Mouse (Mus musculus) CD8-positive naive resting alpha-beta T cell, adult 2 months (primary cell): Measurements from ENCODE around the gene Gyg.

Source experiments
- DNase-seq, 2 experiments: peaks; one replicate each; pipeline ENCODE4 v3.0.0; 2022; ENCODE audit warnings: low read depth in 2 of 2, low spot score in 2 of 2

Gyg gene

DNA sequence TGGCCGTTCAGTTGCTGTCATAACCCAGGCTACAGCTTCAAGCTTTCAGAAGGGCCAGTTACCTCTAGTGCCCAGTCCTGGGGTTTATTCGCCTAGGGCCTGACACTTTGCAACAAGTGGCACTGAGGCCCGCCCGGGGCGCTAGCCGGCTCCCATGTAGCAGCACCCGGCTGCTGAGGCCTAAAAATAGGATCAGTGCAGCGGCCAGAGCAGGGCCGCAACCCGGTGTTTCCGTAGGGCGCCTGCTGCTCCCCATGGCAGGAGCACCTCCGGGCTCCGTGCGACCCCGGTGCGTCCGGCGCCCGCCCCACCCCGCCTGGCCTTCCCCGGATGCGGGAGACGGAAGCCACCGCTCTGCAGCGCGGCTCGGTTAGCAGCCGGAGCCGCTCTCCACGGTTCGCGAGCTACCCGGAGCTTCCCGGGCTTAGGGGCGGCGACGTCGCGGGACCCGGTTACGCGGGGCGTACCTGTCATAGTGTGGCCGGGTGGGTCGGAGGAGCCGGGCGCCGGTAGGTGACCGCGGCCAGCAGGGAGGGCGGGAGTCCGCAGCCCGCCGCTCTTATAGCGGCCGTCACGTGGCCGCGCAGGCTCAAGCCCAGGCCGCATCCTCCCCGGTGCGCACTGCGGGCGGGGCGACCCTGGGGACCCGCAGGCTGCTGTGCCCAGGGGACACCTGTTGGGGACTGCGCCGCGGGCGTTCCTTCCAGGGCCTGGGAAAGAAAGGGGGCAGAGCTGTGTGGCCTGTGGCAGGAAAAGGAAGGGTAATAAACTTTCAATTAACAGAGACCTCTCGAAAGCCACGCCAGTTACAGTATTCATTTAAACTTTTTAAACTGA, at the start of gene Gyg:
Gene Gyg, minus strand, starts transcription at position 787 of the 837 bp plus-strand sequence.
- peak; percentile 48 to 54 for DNase-seq

DNA sequence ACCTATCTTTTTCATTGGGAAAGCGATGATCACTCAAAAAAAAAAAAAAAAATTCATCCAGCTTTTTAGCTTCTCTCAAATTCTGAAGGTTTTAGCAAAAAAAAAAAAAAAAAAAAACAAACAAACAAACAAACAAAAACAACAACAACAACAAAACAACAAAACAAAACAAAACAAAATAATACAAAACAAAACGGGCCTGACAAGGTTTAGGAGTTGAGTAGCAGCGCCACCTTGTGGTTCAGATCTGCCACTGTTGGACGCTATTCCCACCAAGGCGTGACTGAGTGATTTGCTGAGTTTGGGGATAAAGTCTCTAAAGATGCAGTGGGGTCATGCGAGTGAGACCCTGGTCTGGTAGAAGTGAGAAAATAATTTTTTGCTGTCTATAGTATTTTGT, 43.8 kb upstream of the Gyg start:
- peak; percentile 50 to 62 for DNase-seq

DNA sequence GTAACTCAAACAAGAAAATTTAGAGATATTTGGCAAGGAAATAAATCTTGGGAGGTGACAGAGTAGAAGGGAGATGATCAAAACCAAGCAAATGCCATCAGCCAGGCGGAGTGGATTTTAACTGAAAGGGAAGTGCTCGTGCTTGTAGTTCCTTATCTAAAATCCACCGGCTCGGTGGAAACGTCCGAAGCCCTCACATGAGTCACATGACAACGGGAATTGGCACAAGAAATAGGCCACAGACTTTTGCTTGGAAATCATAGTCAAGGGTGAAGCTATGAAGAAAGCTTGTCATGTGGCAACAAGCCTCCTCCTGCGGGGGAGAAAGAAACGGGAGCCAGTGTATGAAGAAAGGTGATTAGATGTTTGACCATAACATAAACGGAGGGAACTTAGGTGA, 42.8 kb upstream of the Gyg start:
- no peak for DNase-seq

DNA sequence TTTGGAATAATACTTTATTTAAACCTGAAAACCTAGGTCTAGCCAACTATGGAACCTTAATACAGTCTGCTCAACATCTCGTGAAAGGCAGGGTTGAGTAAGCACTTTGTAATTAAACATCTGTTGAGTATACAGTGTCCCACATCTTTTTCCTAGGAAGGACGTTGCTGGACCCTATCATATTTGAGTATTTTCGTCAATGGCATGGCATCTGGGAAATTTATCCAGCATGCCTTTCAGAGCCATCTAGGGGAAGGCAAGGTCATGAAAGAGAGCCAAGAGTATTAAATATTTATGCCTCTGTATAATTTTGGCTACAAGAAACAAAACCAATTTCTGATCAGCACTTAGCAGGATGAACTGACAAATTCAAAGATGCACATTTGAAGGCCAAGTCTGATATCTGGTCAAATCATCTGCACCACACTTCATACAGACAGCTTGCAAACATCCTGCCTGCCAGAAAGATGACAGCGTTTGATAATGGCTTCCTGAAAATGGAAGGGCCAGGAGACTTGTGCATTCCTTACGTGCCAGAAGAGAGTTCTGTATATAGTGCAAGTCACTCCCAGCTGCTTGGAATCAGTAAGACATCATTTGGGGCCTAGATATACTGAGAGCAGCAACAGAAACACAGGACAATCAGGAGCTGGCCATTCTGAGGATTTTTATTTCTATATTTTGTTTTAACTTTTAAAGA, 34.0 kb upstream of the Gyg start:
- DNase-seq = no peak

DNA sequence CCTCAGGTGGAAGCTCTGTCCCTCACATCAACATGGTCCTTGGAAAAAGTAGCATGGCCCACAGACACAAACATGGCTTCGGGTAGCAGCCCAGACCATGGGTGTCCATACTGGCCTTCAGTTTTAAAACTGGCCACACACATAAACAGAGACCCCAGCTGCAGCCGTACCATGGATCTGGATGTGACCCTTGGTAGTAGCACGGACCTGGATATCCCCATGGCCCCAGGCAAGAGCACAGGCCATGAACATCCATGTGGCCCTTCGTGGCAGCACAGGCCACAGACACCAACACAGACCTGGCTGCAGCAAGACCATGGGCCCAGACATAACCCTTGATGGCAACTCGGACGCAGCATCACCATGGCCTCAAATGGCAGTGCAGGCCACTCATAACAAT, 17.3 kb upstream of the Gyg start:
- no peak for DNase-seq

DNA sequence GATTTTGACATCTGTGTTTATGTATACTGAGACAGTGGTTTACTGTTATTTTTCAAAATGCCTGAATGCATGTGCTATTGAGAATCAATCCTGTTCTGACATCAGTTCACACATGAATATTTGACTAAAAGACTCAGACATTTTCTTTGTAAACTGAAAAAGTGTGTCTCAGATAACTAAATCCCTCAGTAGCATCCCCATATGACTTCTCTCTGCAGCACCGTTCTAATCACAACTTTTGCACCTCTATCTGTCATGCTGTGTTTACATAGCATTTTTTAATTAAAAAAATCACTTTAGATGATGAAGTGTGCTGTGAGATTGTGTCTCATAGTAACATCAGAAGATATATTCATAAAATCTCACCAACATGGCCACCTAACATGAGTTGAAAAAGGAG, 12.4 kb upstream of the Gyg start:
- DNase-seq = no peak

DNA sequence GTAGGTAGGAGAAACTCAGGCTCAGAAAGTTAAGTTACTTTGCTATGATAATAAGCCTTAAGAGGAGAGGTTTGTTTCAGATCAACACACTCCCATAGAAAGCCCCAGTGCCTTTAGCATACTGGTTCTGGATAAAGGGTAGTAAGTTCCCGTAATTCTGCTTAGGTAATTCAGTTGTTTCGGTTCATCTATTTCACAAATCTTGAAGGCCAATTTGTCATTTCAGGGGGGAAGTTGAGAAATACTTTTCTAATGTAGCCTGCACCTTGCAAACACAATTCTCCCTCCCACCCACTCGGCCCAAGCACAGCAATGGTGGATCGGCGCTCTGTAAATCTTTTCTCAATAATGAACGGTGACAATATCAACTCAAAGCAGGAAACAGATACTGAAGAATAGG, 359 bp upstream of the Gyg start:
- no peak for DNase-seq

DNA sequence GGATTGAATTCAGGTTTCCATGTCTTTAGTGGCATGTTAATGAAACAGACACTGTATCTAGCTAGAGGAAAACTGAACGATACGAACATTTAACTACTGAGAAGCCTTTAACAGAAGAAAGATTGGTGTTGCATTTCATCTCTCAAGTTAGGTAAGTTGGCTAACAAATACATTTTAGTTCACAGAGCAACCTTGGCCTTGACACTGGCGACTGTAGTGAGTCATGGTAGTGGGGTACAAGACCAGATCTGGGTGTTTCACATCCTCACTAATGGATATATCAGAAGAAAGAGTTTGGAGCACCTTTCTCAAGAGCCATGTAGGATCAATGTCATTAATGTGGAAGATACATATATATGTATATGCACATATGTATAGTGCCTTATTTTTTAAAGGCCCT, 3.5 kb downstream of the Gyg start:
- no peak for DNase-seq

DNA sequence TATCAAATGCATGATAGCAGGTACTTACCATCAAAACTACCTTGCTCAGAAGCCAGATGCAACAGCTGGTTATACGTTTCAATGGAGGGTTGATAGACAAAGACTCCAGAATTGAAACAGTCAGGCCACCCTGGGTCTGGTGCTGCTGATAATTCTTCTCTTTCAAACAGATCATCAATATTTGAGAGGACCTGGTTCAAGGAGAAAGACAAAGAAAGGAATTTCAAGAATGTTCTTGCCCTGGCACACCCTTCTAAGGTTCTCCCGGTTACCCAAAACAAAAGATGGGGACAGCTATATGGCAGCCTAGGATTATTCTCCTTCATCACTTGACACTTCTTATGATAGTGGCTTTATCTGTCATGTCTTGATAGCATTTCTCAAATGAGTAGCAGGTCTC, 4.6 kb downstream of the Gyg start:
- DNase-seq = no peak

DNA sequence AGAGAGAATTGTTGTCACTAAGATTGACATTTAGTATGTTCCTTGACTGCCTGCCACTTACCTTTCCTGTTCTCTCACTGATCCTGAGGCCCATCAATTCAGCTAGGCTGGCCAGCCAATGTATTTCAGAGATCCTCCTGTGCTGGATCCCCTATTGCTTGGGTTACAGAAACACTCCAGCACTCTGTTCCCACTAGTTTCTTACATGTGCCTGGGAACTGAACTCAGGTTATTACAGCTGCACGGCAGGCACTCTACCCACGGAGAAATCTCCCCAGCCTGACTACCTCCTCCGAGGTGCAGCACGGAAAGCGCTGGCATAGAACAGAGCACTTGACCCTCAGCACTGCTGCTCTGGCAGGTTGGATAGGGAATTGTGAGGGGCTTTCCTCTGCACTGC, 7.5 kb downstream of the Gyg start:
- DNase-seq = no peak

DNA sequence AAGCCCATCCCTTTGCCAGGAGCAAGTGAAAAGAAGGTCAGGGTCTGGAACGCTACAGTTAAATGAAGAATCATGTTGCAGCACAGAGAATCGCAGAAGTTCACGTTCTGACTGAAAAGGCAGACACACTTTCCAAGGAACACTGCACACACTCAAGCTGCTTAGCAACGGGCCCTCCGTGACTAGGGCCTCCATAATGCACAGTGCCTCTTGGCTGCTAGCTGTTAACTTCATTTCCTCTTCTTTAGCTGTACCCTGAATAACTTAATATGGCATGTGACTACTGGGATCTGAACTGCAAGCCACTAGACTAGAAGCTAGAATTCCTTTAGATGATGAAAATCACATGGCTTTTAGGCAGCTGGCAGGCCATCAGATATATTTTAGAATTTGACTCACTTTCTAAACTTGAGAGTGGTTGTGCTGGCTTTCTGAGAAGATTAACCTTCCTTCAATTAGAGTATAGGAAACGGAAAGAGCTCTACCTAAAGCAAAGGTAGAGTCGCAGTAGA, 8.2 kb downstream of the Gyg start:
- DNase-seq = no peak

DNA sequence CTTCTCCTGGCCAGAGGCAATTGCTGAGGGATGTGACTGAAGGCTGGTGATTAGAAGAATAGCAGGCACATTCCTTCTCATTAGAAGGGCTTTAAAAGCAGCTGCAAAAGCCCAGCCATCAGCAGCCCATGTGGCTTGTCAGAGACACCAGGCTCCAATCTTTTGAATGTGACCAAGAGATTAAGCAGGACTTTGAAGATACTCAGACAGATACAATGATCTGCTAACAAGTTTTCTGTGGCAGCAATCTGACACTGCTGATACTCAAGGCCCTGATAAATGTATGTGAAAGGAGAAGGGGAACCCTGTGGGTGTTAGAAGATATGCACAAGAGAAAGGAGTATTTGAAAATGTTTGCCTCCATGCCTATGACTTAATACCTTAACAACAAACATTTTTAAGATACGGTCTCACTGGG, 9.4 kb downstream of the Gyg start:
- DNase-seq = no peak

DNA sequence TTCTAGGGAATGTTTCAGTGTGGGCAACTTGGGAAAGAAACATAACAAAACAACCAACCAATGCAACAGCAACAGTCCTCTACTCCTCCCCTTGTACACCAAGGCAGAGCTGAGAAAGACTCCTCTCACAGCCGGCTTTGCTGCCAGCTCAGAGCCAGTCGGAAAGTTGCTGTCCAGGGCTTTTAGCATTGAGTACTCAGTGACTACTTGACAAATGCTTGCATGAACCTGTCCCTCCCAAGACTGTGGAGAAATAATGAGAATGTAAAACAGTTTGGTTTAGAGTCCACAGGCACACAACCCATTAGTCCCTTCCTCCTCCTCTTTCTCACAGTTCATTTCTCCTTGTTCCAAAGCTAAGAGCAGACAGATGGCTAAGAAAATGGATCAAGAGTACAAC, 10.7 kb downstream of the Gyg start:
- DNase-seq = no peak

DNA sequence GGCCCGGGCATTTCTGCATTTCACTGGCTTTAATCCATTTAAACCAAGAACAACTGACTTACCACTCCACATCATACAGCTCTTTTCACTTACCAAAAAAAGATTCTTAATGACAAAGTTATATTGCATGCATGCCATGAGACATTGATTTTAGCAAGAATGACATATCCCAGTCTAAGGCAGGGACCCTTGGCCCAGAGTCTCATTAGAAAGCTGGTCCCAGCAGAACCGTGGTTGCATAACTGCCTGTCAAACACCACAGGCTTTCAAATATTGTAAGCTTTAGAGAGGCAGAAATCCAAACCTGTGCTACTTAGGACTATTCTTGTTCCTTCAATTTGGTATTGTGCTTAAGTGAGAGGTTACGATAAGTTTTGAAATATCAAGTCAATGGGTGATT, 11.4 kb downstream of the Gyg start:
- no peak for DNase-seq

DNA sequence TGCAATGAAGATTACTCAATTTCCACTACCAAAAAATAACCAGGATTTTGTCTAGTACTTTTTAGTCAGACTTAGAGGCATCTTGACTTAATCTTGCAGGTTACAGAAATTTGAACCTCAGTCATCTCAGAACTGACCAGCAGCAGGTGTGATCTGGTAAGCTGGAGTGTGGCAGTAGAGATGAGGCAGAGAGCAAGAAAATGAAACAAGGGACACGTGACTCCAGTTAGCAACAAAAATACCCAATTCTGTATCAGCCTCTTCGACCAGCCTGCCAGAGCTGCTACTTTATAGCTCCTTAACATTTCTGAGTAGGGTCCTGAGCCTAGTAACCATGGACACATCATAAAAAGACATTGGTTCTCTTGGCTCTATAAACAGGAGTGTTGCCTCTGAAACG, 12.5 kb downstream of the Gyg start:
- no peak for DNase-seq

DNA sequence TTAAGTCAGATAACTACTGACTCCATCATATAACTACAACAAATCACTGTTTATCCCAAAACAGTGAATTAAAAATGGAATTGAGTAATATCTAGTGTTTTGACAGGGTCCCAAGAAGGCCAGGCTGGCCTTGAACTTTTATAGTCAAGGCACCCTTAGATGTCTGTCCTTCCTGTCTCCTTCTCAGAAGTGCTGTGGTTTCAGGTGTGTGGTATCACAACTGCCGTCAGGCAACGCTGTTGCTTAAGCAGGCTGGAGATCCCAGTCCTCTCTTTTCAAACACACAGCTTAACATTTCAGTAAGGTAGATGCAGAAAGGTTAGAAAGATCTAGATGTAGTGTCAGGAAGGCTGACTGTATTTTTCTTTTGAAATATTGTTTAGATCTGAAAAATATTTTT, 13.0 kb downstream of the Gyg start:
- peak; percentile 11 to 35 for DNase-seq

DNA sequence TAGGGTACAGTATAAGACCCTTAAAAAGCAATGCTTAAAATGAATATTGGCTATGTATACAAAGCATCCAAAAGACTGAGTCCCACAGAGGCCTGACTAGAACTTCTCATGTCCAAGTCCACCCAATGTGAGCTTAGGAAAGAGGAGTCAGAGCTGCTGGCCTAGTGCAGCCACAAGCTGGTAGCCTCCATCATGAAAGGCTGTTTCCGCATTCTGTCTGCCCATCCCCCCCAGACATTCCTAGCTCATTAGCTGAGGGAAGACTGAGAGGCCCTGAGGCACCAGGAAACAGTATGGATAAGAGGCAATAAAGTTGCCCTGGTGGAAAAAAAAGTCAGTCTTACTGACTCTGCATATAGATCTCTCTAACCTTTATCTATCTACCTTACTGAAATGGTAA, 13.4 kb downstream of the Gyg start:
- no peak for DNase-seq

DNA sequence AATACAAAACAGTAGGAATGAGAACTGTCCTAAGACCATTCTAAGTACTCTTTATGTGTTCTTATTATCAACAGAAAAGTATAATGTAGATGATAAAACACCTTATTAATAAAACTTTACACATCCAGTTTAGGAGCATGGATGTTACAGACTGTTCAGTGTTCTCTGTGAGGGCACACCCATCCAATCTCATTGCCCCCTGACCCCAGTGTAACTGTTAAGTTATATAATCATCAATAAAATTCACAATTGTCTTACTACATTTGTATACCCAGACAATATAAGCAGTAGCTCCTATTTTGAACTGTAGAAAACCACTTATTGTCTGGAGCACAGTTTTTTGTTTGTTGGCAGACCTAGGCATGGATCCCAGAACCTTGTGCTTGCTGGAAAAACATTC, 13.9 kb downstream of the Gyg start:
- DNase-seq = no peak

DNA sequence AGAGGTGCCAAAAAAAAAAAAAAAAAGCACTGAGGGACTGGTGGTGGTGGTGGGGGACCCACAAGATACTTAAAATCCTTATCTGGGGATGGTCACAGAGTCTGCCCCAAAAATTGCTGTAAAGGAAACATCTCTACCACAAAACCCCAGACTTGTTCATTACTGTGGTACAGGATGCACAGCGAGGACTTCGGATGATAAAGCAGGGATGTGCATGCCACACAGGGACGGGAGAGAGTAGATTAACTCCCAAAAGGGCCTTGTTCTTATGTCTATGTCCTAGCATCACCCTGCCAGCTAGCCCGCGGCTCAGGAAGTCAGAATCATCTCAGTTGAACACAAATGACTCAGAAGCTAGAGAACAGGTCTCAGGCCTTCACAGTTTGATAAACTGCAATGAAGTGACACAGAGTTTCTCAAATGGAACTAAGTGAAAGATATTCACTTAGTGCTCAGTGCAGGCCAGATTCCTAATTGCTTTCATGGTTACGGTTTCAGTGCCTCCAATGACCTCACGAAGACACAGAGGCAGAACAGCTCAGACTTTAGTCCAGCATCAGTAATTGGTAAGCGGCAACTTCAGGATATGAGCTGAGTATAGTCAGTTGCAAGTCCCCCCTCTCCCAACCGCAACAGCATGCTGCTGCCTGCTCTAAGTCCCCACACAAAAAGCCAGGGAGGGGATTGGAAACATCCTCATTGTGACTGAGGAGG, 18.1 kb downstream of the Gyg start:
- DNase-seq = no peak

DNA sequence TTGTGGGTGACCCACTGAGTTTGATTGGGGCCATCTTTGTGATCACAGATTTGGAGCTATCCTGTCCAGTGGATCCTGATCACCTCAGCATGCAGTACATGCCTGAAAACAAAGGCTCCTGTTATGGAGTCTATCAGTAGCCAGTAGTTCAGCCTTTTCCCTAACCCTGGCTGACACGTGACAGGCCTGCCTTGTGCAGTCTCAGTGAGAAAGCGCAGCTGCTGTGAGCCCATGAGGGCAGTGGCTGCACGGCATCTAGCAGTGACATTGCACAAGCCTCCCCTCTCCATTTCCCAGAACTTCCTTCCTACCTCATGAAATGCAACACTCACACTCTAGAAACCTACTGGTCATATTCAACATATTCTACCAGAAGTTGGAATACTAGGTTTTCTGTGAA, 20.6 kb downstream of the Gyg start:
- DNase-seq = no peak

DNA sequence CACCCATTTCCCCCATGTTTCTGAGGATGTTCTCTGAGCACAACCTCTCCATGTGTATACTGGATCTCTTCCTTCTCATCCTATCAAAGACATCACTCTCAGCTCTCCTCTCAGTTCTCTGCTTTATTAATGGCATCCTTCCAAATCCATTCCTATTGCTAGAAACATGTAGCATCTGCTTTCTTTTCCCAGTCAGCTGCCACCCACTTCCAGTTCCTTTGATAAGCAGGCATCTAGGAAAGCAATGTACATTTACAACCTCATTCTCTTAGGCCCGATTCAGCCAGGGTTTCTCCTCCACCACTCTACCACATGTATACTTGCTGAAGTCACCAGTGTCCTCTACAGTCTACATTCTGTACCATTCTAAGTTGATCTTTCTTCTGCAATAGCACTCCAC, 21.4 kb downstream of the Gyg start:
- DNase-seq = no peak

DNA sequence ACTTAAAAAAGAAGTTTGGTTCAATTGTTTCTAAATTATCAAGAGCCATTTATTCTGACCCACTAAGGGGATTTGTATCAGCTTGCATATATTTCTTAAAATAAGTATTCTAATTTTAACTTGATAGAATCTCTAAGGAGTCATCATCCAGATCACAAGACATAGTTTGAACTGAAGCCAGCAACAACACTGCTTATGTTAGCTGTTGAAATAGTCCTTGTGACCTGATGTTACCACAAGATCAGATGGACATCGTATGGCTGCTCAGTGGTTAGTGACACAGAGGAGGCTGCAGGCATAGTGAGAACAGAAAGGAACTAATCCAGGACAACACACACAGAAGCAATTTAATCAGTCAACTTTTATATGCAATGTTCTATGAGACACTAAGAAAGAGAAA, 22.4 kb downstream of the Gyg start:
- no peak for DNase-seq
